Mouse (Mus musculus) gonadal fat pad, adult 2 months (tissue): Measurements from ENCODE around the gene Tpgs1. TPM values are rescaled to one million over a fixed set of nuclear protein-coding genes. Genes with fewer than 3 reads are reported as not detected.

Source experiments
- DNase-seq: peaks from one replicate; pipeline ENCODE4 v3.0.0-alpha.2; 2012; ENCODE audit warnings: low read depth
- polyA plus RNA-seq: library from polyadenylated mRNA; depleted of rRNA; stranded (reverse); fragments of >200 nt; gene quantifications from 2 replicates; pipeline ENCODE4 v1.2.3, GENCODE M21; 2012; rRNA removed

Gene Tpgs1
- polyA plus RNA-seq, 1 experiment = 52.4 TPM

DNA sequence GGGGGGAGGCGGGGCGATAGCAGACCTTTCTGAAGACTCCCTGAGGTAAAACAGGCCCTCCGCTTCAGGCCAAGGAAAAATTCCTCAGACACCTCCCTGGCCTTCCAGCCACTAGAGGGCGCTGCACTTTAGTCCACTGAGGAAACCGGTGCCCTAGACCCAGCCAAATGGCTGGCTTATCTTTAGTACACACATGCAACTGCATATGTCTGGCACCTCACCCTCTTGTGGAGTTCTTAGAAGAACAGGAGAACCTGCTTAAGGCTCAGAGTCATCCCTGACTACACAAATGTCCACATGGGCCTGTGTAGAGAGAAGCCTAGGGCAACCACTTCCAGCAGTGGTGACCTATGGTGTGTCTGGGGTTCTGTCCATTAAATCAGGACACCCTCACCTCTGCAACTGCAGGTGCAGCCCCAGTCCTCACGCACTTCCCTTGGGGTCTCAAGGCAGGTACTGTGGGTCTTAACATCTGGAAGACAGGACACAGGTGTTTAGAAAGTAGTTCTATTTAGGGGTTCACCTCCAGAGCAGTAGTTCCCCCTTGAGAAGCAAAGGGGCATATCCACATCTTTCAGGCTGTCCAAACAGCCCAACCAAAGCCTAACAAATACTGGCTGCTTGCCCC lies 43.4 kb downstream of the Tpgs1 start:
- no peak for DNase-seq

DNA sequence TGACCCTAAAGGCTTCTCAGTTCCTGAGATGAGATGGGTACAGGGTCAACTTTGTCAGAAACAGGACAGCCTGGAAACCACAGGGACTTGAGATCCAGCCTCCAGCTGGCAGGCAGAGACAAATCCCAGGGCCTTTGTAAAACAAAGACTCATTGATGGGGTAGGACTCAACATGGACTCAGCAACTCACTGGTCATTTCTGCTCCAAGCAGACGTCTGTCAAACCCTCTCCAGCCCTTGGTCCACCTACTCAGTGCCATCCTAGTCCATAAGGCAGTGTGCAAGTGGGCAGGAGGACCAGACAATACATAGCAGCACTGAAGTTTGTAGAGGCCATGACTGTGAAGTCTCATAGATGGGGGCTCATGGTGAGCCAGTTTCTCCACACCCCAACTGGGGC lies 44.0 kb downstream of the Tpgs1 start:
- no peak for DNase-seq

GRCm38 (mm10) chr10:79714996-79715395 lies 45.8 kb downstream of the Tpgs1 start:
- DNase-seq = no peak

- no peak for DNase-seq
Observed at GRCm38 (mm10) chr10:79716254-79716987, 47.3 kb downstream of the Tpgs1 start, which contains the start of gene Hcn2. Gene Hcn2, plus strand, starts transcription at chr10:79716634.

DNA sequence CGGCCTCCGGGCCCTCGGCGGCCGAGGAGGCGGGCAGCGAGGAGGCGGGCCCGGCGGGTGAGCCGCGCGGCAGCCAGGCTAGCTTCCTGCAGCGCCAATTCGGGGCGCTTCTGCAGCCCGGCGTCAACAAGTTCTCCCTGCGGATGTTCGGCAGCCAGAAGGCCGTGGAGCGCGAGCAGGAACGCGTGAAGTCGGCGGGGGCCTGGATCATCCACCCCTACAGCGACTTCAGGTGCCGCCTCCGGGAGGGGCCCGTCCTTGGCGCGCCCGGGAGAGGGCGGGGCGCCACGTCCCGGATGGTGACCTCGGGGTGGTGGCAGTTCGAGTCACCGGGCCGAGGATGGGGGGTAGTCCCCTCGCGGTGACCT lies 47.8 kb downstream of the Tpgs1 start:
- no peak for DNase-seq

DNA sequence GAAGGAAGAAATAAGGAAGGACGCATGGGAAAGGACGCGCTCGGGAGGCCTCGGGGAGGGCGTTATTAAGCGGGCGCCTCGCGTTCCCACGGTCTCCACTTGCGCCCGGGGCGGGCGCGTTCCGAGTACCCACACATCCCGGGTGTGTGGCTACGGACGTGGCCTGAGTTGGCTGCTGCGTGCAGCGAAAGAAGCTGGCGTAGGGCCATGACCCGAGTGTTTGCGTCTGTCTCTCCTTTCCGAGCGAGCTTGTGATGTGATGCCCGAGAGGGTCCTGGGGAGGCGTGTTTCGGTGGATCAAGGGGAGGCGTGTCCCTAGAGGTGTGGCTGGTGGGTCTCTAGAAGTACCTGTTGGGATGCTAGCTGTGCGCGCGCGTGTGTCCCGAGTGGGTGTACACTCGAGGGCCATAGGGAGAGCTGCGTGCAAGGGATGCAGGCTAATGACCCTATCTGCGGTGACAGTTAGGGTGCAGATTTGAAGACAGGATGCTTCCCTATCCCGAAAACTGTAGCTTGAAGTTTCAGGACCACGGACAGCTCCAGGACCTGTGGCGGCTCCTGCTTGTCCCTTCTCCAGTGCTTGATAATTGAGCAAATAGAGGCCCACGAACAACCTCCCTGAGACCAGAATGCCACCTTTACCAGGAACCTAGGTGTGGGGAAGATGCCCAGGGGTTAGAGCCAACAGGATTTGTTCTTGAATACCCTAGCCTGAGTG lies 48.6 kb downstream of the Tpgs1 start:
- DNase-seq = no peak

GRCm38 (mm10) chr10:79721089-79721488 lies 51.9 kb downstream of the Tpgs1 start:
- DNase-seq = no peak

DNA sequence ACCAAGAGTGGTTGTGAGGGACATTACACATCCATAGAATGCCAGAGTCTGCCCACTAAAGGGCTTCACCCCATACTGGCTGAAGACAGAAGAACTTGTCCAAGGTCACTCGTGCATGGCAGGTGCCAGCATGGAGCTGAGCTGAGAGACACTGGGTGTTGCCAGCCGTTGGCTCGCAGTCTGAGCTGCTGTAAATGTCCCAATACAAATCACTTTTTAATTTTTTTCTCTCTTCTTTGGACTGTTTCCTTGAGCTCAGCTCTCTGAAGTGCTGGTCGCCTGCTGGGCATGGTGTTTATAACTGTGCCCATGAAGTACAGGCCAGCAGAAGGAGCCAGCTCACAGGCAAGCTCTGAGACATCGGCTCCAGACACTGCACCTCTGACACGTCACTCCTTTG lies 53.9 kb downstream of the Tpgs1 start:
- no peak for DNase-seq

DNA sequence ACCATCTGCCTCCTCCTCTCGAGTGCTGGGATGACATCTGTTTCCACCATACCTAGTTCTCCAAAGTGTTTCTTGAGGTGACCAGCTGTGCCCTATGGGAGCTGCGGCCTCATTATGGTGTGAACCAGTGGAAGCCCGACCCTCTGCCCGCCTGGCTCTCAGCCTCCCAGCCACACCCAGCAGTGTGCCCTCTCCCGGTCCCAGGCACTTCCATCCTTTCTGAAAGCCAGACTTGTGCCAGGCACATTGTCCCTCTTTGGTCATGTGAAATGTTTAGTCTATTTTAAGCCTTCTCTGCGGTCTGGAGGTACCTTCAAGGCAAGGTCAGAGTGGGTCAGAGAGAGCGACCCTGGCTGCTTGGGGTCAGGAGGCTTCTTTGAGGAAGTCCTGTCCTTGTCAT lies 54.5 kb downstream of the Tpgs1 start:
- DNase-seq = no peak

Other genes starting within 250 kb of the Tpgs1 start
- not detected in 2 replicates for gene Vmn2r83, start 200.6 kb upstream of the Tpgs1 start, polyA plus RNA-seq
- gene Plpp2, start 135.6 kb upstream of the Tpgs1 start, polyA plus RNA-seq = 38.2 and 43.0 TPM in 2 replicates
- gene Mier2, start 114.2 kb upstream of the Tpgs1 start, polyA plus RNA-seq = 48.4 and 58.7 TPM in 2 replicates
- gene Theg, start 82.0 kb upstream of the Tpgs1 start, polyA plus RNA-seq = 1.3 and 2.1 TPM in 2 replicates
- 0.16 and 0.23 TPM in 2 replicates for gene C2cd4c, start 55.3 kb upstream of the Tpgs1 start, polyA plus RNA-seq
- gene Shc2, start 31.5 kb upstream of the Tpgs1 start, polyA plus RNA-seq = 4.1 and 5.2 TPM in 2 replicates
- not detected in 2 replicates for gene Odf3l2, start 23.6 kb upstream of the Tpgs1 start, polyA plus RNA-seq
- 0.32 and 0.35 TPM in 2 replicates for gene Madcam1, start 4.8 kb upstream of the Tpgs1 start, polyA plus RNA-seq
- 125 and 180 TPM in 2 replicates for gene Cdc34, start 12.8 kb downstream of the Tpgs1 start, polyA plus RNA-seq
- 0.24 and 0.42 TPM in 2 replicates for gene Gzmm, start 19.7 kb downstream of the Tpgs1 start, polyA plus RNA-seq
- gene Bsg, start 35.1 kb downstream of the Tpgs1 start, polyA plus RNA-seq = 595 and 686 TPM in 2 replicates
- 1.6 and 1.8 TPM in 2 replicates for gene Hcn2, start 47.3 kb downstream of the Tpgs1 start, polyA plus RNA-seq
- 39.4 and 48.1 TPM in 2 replicates for gene Polrmt, start 77.2 kb downstream of the Tpgs1 start, polyA plus RNA-seq
- gene Fgf22, start 85.7 kb downstream of the Tpgs1 start, polyA plus RNA-seq = not detected in 2 replicates
- gene Rnf126, start 97.6 kb downstream of the Tpgs1 start, polyA plus RNA-seq = 80.0 and 102 TPM in 2 replicates
- 41.0 and 43.3 TPM in 2 replicates for gene Fstl3, start 107.9 kb downstream of the Tpgs1 start, polyA plus RNA-seq
- 0.13 and 0.23 TPM in 2 replicates for gene Prss57, start 121.6 kb downstream of the Tpgs1 start, polyA plus RNA-seq
- gene Palm, start 124.2 kb downstream of the Tpgs1 start, polyA plus RNA-seq = 49.8 and 51.9 TPM in 2 replicates
- gene Misp, start 151.6 kb downstream of the Tpgs1 start, polyA plus RNA-seq = 0.59 and 0.86 TPM in 2 replicates
- 207 and 326 TPM in 2 replicates for gene Ptbp1, start 185.1 kb downstream of the Tpgs1 start, polyA plus RNA-seq
- gene Prtn3, start 205.1 kb downstream of the Tpgs1 start, polyA plus RNA-seq = 6.6 and 7.0 TPM in 2 replicates
- 10.3 and 11.5 TPM in 2 replicates for gene Plppr3, start 205.3 kb downstream of the Tpgs1 start, polyA plus RNA-seq
- 0.56 and 0.74 TPM in 2 replicates for gene Elane, start 216.9 kb downstream of the Tpgs1 start, polyA plus RNA-seq
- 6,877 and 11,546 TPM in 2 replicates for gene Cfd, start 221.5 kb downstream of the Tpgs1 start, polyA plus RNA-seq
- gene Med16, start 239.6 kb downstream of the Tpgs1 start, polyA plus RNA-seq = 66.8 and 67.5 TPM in 2 replicates
- not detected in 2 replicates for gene Gm26602, start 241.5 kb downstream of the Tpgs1 start, polyA plus RNA-seq
- 7.9 and 8.3 TPM in 2 replicates for gene Kiss1r, start 247.6 kb downstream of the Tpgs1 start, polyA plus RNA-seq